Mouse (Mus musculus) C2C12 (cell line): ENCODE results near the gene Zfhx3. TPM values are rescaled to one million over a fixed set of nuclear protein-coding genes. Genes with fewer than 3 reads are reported as not detected.

Source experiments
- H3K27me3 ChIP-seq: one replicate; pipeline ENCODE4 v1.6.1; 2011; ENCODE audit not compliant: control insufficient read depth, insufficient read depth, insufficient read length
- H3K36me3 ChIP-seq: one replicate; pipeline ENCODE4 v1.6.1; 2011; ENCODE audit not compliant: control insufficient read depth, insufficient read depth
- H3K4me3 ChIP-seq: one replicate; pipeline ENCODE4 v1.5.1; 2011; ENCODE audit warnings: mild to moderate bottlenecking, control low read depth; ENCODE audit not compliant: poor library complexity, insufficient read depth, severe bottlenecking
- H3K79me2 ChIP-seq: one replicate; pipeline ENCODE4 v1.6.1; 2011; ENCODE audit not compliant: control insufficient read depth, insufficient read depth
- H3K79me3 ChIP-seq: one replicate; pipeline ENCODE4 v1.6.1; 2011; ENCODE audit warnings: low read depth, control low read depth
- H3ac ChIP-seq: one replicate; pipeline ENCODE3; 2011; ENCODE audit warnings: low read depth; ENCODE audit not compliant: control insufficient read depth, insufficient read length
- CEBPB ChIP-seq: IDR thresholded peaks from one replicate; pipeline ENCODE4 v1.6.1; 2011; ENCODE audit warnings: low read depth, mild to moderate bottlenecking, control low read depth, moderate library complexity
- CTCF ChIP-seq: IDR thresholded peaks from one replicate; pipeline ENCODE4 v1.5.1; 2011; ENCODE audit not compliant: control insufficient read depth, insufficient read depth, insufficient read length
- FOSL1 ChIP-seq: IDR thresholded peaks from one replicate; pipeline ENCODE4 v1.8.0; 2011; ENCODE audit warnings: mild to moderate bottlenecking, low read length; ENCODE audit not compliant: poor library complexity, insufficient read depth, severe bottlenecking
- MAX ChIP-seq: IDR thresholded peaks from one replicate; pipeline ENCODE4 v1.6.1; 2011; ENCODE audit warnings: mild to moderate bottlenecking, control low read depth
- MYOD1 ChIP-seq: IDR thresholded peaks from one replicate; pipeline ENCODE4 v1.6.1; 2011; ENCODE audit warnings: low read depth; ENCODE audit not compliant: control insufficient read depth, insufficient read length
- MYOG ChIP-seq: IDR thresholded peaks from one replicate; pipeline ENCODE4 v1.6.1; 2011; ENCODE audit not compliant: control insufficient read depth, insufficient read length; ENCODE audit errors: extremely low read depth
- USF1 ChIP-seq: IDR thresholded peaks from one replicate; pipeline ENCODE4 v1.6.1; 2011; ENCODE audit warnings: low read depth, mild to moderate bottlenecking, control low read depth, moderate library complexity
- polyA plus RNA-seq: library from polyadenylated mRNA; unstranded; fragments of >200 nt; fragmentation: generic; extraction: Trizol; gene quantifications from one replicate; pipeline ENCODE4 v1.2.1, GENCODE M21; 2012; ENCODE audit warnings: missing spikeins

The Zfhx3 gene
- polyA plus RNA-seq, 1 experiment = 4.3 TPM

DNA sequence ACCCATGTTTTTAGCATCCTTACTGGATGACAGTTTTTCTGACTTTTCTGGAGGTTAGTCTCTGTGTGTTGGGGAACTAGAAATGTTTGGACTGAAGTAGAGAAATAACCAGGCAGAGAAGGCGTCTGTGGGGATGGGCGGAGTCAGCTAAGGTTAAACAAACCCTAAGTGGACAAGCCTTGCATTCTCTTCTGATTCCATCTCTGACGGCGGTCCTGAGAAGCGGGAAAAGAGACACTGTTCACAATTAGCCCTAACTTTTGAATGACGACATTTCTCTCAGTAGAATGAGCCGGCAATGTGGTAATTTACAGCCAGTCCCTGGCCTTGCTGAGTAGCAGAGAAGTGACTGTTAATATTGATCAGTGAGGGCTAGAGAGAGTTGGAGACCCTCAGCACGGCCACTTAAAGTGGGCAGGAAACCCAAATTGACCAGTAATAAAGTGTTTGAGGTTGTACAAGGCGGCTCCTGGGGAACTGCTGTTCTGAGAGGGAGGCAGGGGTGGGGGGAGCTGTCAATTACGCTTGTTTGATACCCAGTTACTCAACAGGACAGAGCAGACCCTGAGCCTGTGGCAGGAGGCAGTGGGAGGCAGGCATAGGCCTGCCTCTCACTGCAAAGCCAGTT lies 162.1 kb downstream of the Zfhx3 start:
- Histone ChIP-seq H3K36me3 (no peaks in the 10 kb centered on the region), H3K27me3 (no peaks in the 10 kb centered on the region), H3K4me3 (no peak overlapping the region), H3ac (no peak overlapping the region), H3K79me2 (no peaks in the 10 kb centered on the region), H3K79me3 (no peaks in the 10 kb centered on the region)
- no peak for TF ChIP-seq CEBPB
- TF ChIP-seq MYOD1 = no peak
- TF ChIP-seq CTCF = no peak
- no peak for TF ChIP-seq MAX
- TF ChIP-seq USF1 = no peak
- TF ChIP-seq MYOG = no peak
- no peak for TF ChIP-seq FOSL1

DNA sequence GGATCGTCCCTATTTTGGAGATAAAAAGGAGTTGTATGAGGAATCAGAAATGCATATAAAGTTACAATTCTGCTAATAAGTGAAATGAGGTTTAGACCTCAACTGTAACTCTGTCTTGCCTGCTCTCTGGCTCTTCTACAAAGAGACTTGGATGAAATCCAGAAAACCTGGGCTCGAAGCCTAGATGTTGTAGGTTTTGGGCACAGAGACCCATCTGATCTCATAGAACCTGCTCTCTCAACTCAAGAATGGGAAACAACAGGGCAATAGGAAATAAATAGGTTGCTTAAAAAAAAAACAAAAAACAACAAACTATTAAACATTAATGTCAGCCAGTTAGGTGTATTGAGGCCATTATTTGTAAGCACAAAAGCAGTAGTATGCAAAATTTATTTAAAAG lies 182.6 kb downstream of the Zfhx3 start:
- Histone ChIP-seq H3ac (no peak overlapping the region), H3K79me3 (no peaks in the 10 kb centered on the region), H3K27me3 (no peaks in the 10 kb centered on the region), H3K4me3 (no peak overlapping the region), H3K79me2 (no peaks in the 10 kb centered on the region), H3K36me3 (no peaks in the 10 kb centered on the region)
- no peak for TF ChIP-seq FOSL1
- no peak for TF ChIP-seq USF1
- TF ChIP-seq MYOG = no peak
- no peak for TF ChIP-seq CEBPB
- no peak for TF ChIP-seq CTCF
- TF ChIP-seq MYOD1 = no peak
- no peak for TF ChIP-seq MAX

- Histone ChIP-seq H3K4me3 (no peak overlapping the region), H3K36me3 (no peaks in the 10 kb centered on the region), H3K79me3 (no peaks in the 10 kb centered on the region), H3ac (no peak overlapping the region), H3K79me2 (no peaks in the 10 kb centered on the region), H3K27me3 (no peaks in the 10 kb centered on the region)
- no peak for TF ChIP-seq CEBPB
- TF ChIP-seq MYOG = no peak
These were observed 183.0 kb downstream of the Zfhx3 start for GRCm38 (mm10) chr8:108125491-108125890.

- no peaks in the 10 kb centered on the region for H3K79me3 ChIP-seq
- no peaks in the 10 kb centered on the region for H3K79me2 ChIP-seq
- no peak overlapping the region for H3ac ChIP-seq
- H3K27me3 ChIP-seq = no peaks in the 10 kb centered on the region
- TF ChIP-seq CEBPB = no peak
- H3K4me3 ChIP-seq = no peak overlapping the region
- H3K36me3 ChIP-seq = no peaks in the 10 kb centered on the region
These were observed 204.1 kb downstream of the Zfhx3 start for GRCm38 (mm10) chr8:108146536-108146935.

DNA sequence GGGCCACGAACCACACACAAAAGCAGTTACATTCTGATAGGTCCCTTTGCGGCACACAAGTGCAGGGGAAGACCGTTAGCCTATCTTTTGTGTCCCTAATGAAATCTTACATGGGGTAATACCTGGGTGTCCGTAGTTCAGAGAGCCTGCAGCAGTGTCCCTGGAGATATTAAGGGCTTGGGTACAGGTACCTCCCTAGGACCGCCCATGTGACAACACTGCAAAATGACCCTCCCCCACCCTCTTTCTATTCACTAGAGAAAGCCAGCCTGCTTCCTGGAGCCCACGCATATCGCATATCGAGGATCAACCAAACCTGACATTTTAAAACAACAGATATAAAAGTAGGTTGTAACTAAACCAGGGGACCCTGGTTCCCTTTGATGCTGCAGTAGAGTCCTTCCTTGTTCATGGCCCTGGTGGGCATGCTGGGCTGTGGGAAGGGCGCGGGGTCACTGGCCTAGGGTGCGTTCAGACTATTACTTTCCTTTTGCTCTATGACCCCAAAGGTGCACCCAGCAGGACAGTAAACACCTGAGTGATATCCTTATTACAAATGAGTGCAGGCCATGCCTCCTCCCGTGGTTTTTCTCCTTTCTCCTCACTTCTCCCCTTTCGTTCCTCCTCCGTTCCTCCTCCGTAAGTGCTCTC lies 206.3 kb downstream of the Zfhx3 start:
- H3K79me3 ChIP-seq = no peaks in the 10 kb centered on the region
- H3K79me2 ChIP-seq = no peaks in the 10 kb centered on the region
- no peak for TF ChIP-seq MAX
- TF ChIP-seq MYOD1 = no peak
- no peak for TF ChIP-seq CEBPB
- no peak for TF ChIP-seq USF1
- TF ChIP-seq FOSL1 = no peak
- TF ChIP-seq MYOG = no peak
- TF ChIP-seq CTCF = no peak
- no peak overlapping the region for H3K4me3 ChIP-seq
- H3K27me3 ChIP-seq = no peaks in the 10 kb centered on the region
- no peaks in the 10 kb centered on the region for H3K36me3 ChIP-seq
- H3ac ChIP-seq = no peak overlapping the region

DNA sequence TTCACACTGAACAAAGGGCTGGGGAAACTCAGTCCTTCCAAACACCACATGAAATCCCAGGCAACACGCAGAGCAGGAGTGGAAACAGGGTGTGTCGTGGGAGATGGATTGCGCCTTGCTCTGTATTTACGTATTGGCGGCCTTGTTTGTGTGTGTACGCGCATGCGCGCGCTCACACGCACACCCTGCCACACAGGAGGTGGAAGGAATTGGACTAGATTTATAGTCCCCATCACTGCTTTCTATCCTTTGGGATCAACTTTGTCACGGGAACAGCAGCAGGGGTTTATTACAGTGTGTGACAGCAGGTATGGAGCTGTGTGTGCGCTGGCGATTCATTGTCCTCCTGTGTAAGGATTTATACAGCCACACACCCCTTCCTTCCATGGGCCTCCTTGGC lies 228.4 kb downstream of the Zfhx3 start:
- H3ac ChIP-seq = no peak overlapping the region
- H3K36me3 ChIP-seq = no peaks in the 10 kb centered on the region
- H3K4me3 ChIP-seq = no peak overlapping the region
- H3K79me3 ChIP-seq = no peaks in the 10 kb centered on the region
- H3K27me3 ChIP-seq = no peaks in the 10 kb centered on the region
- TF ChIP-seq MAX = no peak
- H3K79me2 ChIP-seq = no peaks in the 10 kb centered on the region

DNA sequence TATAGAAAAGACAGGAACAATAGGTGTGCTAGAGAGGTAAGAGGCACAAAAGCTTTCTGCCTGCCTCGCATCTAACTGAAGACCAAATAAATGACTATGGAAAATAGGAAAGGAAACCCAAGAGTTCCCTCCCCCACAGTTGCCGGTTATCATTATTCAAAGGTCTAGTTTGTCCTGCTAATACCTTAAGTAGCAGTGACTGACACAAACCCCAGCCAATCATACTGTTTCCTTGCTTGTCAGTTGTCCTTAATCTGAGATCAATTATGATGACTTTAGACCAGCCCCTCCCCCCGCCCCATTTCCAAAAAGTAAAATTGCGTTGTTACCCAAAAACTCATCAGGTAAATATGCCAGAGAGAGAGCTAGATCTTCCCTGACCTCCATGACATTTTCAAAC lies 240.9 kb downstream of the Zfhx3 start:
- Histone ChIP-seq H3K79me2 (no peaks in the 10 kb centered on the region), H3K79me3 (no peaks in the 10 kb centered on the region), H3ac (no peak overlapping the region), H3K36me3 (no peaks in the 10 kb centered on the region), H3K4me3 (no peak overlapping the region), H3K27me3 (no peaks in the 10 kb centered on the region)
- TF ChIP-seq USF1 (no peak), MYOD1 (no peak), CTCF (no peak), MAX (no peak), CEBPB (no peak), FOSL1 (no peak), MYOG (no peak)
